Mouse (Mus musculus) adrenal gland, postnatal 0 days (tissue): ENCODE results near the gene Ddx27. TPM values are rescaled to one million over a fixed set of nuclear protein-coding genes. Genes with fewer than 3 reads are reported as not detected.

ENCODE experiments used
- polyA plus RNA-seq: library from polyadenylated mRNA; unstranded; fragments of >200 nt; fragmentation: Nextera tagmentation; extraction: Ambion mirVana; gene quantifications from 2 replicates; pipeline ENCODE4 v1.2.1, GENCODE M21; 2015

Ddx27 gene
- 18.0 and 24.4 TPM in 2 replicates for polyA plus RNA-seq

GRCm38 (mm10) chr2:167014702-167015381 is at the start of gene Ddx27:
Gene Ddx27 (plus strand): TSS chr2:167015193.

GRCm38 (mm10) chr2:166995796-166996532 is 19.0 kb upstream of the Ddx27 start, which contains the start of gene Stau1:
Gene Stau1 (minus strand): TSS chr2:166996299.

GRCm38 (mm10) chr2:167062965-167063880 is 48.2 kb downstream of the Ddx27 start, which contains the start of gene Znfx1:
Gene Znfx1 (minus strand): TSS chr2:167063015.

Other genes with a start within 250 kb of the Ddx27 start
- gene Trp53rkb, start 222.7 kb upstream of the Ddx27 start, polyA plus RNA-seq, result 4.3 and 4.8 TPM in 2 replicates
- gene Arfgef2, start 209.6 kb upstream of the Ddx27 start, polyA plus RNA-seq, result 3.1 and 4.7 TPM in 2 replicates
- gene Cse1l, start 109.2 kb upstream of the Ddx27 start, polyA plus RNA-seq, result 37.7 and 58.4 TPM in 2 replicates
- 42.5 and 54.8 TPM in 2 replicates for gene Stau1, start 18.9 kb upstream of the Ddx27 start, polyA plus RNA-seq
- gene Znfx1, start 47.8 kb downstream of the Ddx27 start, polyA plus RNA-seq, result 5.2 and 6.5 TPM in 2 replicates
- gene Kcnb1, start 175.0 kb downstream of the Ddx27 start, polyA plus RNA-seq, result 2.2 and 2.4 TPM in 2 replicates
- 35.2 and 55.5 TPM in 2 replicates for gene Ptgis, start 225.4 kb downstream of the Ddx27 start, polyA plus RNA-seq